Mouse (Mus musculus): ENCODE results near the gene Tbc1d13. TPM values are rescaled to one million over a fixed set of nuclear protein-coding genes. Genes with fewer than 3 reads are reported as not detected.
"Not testable (repeated sequence)": the region's sequence is repeated elsewhere in the genome, so short reads cannot be mapped to it uniquely, and the experiment has no call there.

The Tbc1d13 gene
- polyA plus RNA-seq, 1 experiment from 2014 or later = 18.7 TPM

DNA sequence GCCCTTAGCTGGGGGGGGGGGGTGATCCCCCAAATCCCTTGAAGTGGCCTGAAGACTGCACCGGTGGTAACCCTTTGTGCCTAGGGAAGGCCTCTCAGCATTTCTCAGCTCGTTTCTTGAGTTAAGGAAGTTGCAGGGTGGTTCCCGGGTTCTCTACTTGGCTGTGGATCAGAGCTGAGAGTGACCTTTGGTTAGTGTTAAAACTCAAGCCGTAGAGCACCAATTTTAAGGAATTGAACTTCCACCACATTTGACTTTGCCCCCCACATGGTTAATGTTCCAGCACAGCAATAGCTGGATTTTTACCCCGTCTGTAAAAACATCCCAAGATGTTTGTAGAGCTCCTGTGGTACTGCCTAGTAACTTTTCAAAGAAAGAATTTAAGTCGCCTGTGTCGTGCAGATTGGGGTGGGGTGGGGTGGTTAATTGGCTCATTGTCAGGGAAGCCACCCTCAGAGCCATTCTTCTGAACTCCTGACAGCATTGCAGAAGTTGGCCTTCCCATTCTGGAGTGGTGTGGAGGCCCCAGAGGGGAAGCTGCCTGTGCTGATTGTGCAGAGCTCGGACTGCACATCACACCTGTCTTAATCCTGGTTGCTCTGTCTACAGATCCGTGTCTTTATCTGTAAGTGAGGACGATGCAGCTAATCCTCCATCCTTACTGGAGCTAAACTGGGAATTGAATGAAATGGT is 1.5 kb downstream of the Tbc1d13 start:
- Histone ChIP-seq H3K27me3 (ENCODE audit: control insufficient read depth, insufficient read depth, low read length) (no peaks in the 10 kb centered on the region), H3K4me2 (replicated peaks) (peak overlapping the region; percentile 66), H3K4me1 (replicated peaks; ENCODE audit: control insufficient read depth, insufficient read depth, low read length) (peaks cover 14% of the 10 kb centered on the region; the same call in 1 of the 2 replicates), H3K4me3 (replicated peaks; ENCODE audit: low read length) (peak overlapping the region; percentile 76), H3K9me3 (ENCODE audit: control insufficient read depth, low read length) (no peaks in the 10 kb centered on the region), H3K36me3 (replicated peaks; ENCODE audit: control insufficient read depth, insufficient read depth) (peaks cover 44% of the 10 kb centered on the region), H3K27ac (no peak overlapping the region), H3K9ac (peak overlapping the region; percentile 82; the same call in 1 of the 2 replicates)
- no peak for ATAC-seq (ENCODE audit: low FRiP score)
- WGBS = 49% methylated on average over 10 of the region's 10 CpGs
- no peak for DNase-seq (ENCODE audit: low spot score)

DNA sequence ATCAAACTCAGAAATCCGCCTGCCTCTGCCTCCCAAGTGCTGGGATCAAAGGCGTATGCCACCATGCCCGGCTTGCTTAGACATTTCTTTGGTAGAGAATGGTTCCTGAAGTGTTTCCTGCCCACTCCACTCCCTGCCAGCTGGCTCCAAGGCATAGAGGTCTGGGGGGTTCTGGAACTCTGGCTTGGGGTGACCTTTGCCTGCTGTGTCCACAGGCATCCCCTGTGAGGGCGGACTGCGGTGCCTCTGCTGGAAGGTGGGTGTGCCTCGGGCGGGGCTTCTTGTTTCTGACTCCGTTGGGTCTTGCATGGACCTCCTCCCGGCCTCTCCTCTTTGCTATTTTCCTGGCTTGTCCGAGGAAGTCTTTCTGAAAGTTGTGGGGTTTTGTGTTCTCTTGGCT is 2.9 kb downstream of the Tbc1d13 start:
- H3K36me3 ChIP-seq (replicated peaks; ENCODE audit: control insufficient read depth, insufficient read depth) = peaks cover 58% of the 10 kb centered on the region
- H3K4me1 ChIP-seq (replicated peaks; ENCODE audit: control insufficient read depth, insufficient read depth, low read length) = peaks cover 14% of the 10 kb centered on the region; the same call in 1 of the 2 replicates
- H3K9ac ChIP-seq = no peak overlapping the region
- no peak overlapping the region for H3K27ac ChIP-seq
- H3K27me3 ChIP-seq (ENCODE audit: control insufficient read depth, insufficient read depth, low read length) = no peaks in the 10 kb centered on the region
- no peak overlapping the region for H3K4me2 ChIP-seq (replicated peaks)
- no peak overlapping the region for H3K4me3 ChIP-seq (replicated peaks; ENCODE audit: low read length)
- DNase-seq (ENCODE audit: low spot score) (no peak), ATAC-seq (ENCODE audit: low FRiP score) (no peak)
- no peaks in the 10 kb centered on the region for H3K9me3 ChIP-seq (ENCODE audit: control insufficient read depth, low read length)
- 89% methylated on average over 10 of the region's 10 CpGs for WGBS

DNA sequence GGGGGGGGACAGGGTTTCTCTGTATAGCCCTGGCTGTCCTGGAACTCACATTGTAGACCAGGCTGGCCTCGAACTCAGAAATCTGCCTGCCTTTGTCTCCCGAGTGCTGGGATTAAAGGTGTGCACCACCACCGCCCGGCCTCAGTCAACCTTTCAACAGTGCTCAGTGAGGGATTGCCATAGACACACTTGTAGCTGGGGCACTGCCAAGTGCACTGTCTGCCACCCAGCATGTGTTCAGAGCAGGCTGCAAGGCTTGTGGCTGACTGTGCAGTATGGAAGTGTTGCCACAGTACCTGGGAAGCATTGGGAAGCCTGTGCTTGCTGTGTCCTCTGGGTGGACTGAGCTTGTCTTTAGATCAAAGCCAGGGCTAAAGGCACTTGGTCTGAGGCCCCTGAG is 6.5 kb downstream of the Tbc1d13 start:
- H3K4me3 ChIP-seq (replicated peaks; ENCODE audit: low read length); H3K4me2 ChIP-seq (replicated peaks); ATAC-seq (ENCODE audit: low FRiP score); DNase-seq (ENCODE audit: low spot score); H3K4me1 ChIP-seq (replicated peaks; ENCODE audit: control insufficient read depth, insufficient read depth, low read length); H3K27ac ChIP-seq; H3K9ac ChIP-seq; H3K27me3 ChIP-seq (ENCODE audit: control insufficient read depth, insufficient read depth, low read length); H3K9me3 ChIP-seq (ENCODE audit: control insufficient read depth, low read length): not testable (repeated sequence)
- peaks cover 93% of the 10 kb centered on the region for H3K36me3 ChIP-seq (replicated peaks; ENCODE audit: control insufficient read depth, insufficient read depth)
- 88% methylated on average over 4 of the region's 4 CpGs for WGBS

DNA sequence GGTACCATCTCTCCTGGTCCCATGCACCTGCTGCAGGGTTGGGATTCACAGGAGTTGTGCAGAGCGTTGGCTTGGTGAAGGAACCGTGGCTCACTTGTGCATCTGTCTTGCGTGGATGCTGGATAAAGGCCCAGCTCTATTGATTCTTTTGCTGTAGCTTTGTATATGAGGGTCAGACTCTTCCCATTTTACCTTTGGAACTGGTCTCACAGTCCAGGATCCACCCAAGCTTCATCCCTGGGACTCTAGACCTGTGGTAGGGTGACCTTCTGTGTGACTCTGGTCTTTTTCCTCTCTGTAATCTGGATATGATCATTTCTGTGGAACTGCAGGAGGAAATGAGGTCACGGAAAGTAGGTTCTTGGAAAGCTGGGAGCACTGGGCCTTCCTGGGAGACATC is 10.9 kb downstream of the Tbc1d13 start:
- no peak overlapping the region for H3K4me3 ChIP-seq (replicated peaks; ENCODE audit: low read length)
- H3K4me1 ChIP-seq (replicated peaks; ENCODE audit: control insufficient read depth, insufficient read depth, low read length) = no peaks in the 10 kb centered on the region
- H3K9me3 ChIP-seq (ENCODE audit: control insufficient read depth, low read length) = no peaks in the 10 kb centered on the region
- WGBS = 98% methylated on average over 4 of the region's 4 CpGs
- H3K9ac ChIP-seq = no peak overlapping the region
- no peak overlapping the region for H3K4me2 ChIP-seq (replicated peaks)
- DNase-seq (ENCODE audit: low spot score) (no peak), ATAC-seq (ENCODE audit: low FRiP score) (no peak)
- H3K27me3 ChIP-seq (ENCODE audit: control insufficient read depth, insufficient read depth, low read length) = no peaks in the 10 kb centered on the region
- H3K36me3 ChIP-seq (replicated peaks; ENCODE audit: control insufficient read depth, insufficient read depth) = peaks cover 97% of the 10 kb centered on the region
- H3K27ac ChIP-seq = no peak overlapping the region

DNA sequence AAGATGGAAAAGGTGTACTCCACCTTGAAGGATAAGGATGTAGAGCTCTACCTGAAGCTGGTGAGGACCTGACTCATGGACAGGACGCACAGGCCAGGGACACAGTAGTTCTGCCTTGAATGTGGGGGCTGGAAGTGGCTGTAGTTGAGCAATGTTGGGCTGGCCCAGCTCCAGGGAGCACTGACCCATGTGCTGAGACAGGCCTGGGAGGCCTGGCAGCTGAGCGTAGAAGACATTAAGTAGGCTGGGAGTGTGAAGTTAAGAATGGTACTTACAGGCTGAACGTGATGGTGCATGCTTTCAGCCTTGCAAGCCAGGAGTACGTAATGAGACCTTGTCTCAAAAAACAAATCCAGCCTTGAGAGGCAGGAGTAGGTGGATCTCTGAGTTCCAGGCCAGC is 13.9 kb downstream of the Tbc1d13 start:
- H3K9ac ChIP-seq = no peak overlapping the region
- H3K4me3 ChIP-seq (replicated peaks; ENCODE audit: low read length) = no peak overlapping the region
- 94% methylated on average over 4 of the region's 4 CpGs for WGBS
- no peaks in the 10 kb centered on the region for H3K4me1 ChIP-seq (replicated peaks; ENCODE audit: control insufficient read depth, insufficient read depth, low read length)
- H3K36me3 ChIP-seq (replicated peaks; ENCODE audit: control insufficient read depth, insufficient read depth) = peaks cover 96% of the 10 kb centered on the region
- no peaks in the 10 kb centered on the region for H3K27me3 ChIP-seq (ENCODE audit: control insufficient read depth, insufficient read depth, low read length)
- DNase-seq (ENCODE audit: low spot score) = no peak
- H3K27ac ChIP-seq = no peak overlapping the region
- H3K4me2 ChIP-seq (replicated peaks) = no peak overlapping the region
- no peaks in the 10 kb centered on the region for H3K9me3 ChIP-seq (ENCODE audit: control insufficient read depth, low read length)
- ATAC-seq (ENCODE audit: low FRiP score) = no peak

DNA sequence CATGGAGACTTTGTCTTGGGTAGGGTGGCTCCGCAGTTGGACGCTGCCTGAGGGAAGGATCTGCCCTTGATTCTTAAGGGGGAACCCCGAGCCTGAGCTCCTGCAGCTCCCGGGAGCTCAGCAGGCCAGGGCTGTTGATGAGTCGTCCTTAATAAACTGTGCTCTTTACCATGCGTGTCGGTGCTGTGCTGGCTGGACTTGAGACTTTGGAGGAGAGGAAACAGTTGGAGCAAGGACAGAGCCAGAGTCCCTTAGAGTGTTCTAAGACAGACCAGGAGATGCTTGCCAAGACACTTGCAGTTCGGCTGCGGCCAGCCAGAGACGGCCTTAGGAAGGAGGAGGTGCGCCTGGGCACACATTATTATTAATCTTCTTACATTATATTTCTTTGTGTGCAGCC is 18.3 kb downstream of the Tbc1d13 start:
- DNase-seq (ENCODE audit: low spot score) (no peak), ATAC-seq (ENCODE audit: low FRiP score) (no peak)
- Histone ChIP-seq H3K9me3 (ENCODE audit: control insufficient read depth, low read length) (no peaks in the 10 kb centered on the region), H3K27me3 (ENCODE audit: control insufficient read depth, insufficient read depth, low read length) (no peaks in the 10 kb centered on the region), H3K4me3 (replicated peaks; ENCODE audit: low read length) (no peak overlapping the region), H3K27ac (no peak overlapping the region), H3K36me3 (replicated peaks; ENCODE audit: control insufficient read depth, insufficient read depth) (peaks cover 56% of the 10 kb centered on the region), H3K4me1 (replicated peaks; ENCODE audit: control insufficient read depth, insufficient read depth, low read length) (no peaks in the 10 kb centered on the region), H3K9ac (no peak overlapping the region), H3K4me2 (replicated peaks) (no peak overlapping the region)
- WGBS = 90% methylated on average over 11 of the region's 11 CpGs

DNA sequence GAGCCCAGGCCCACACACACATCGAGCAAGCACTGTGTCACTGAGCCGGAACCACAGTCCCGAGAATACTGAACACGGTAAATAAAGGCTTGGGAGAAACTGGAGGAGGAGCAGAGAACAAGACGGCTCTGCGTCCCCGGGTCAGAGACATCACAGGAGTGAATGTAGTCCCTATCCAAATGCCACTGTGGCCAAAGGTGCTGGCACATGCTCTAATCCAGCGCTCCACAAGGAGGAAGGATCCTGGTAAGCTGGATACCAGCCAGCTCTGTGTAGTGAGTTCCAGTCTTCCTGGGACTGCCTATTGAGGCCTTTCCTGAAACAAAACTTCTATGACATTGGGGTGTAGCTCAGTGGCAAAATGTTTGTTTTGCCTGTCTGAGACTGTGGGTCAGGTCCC is 19.1 kb downstream of the Tbc1d13 start:
- peaks cover 49% of the 10 kb centered on the region for H3K36me3 ChIP-seq (replicated peaks; ENCODE audit: control insufficient read depth, insufficient read depth)
- H3K9me3 ChIP-seq (ENCODE audit: control insufficient read depth, low read length) = no peaks in the 10 kb centered on the region
- H3K27me3 ChIP-seq (ENCODE audit: control insufficient read depth, insufficient read depth, low read length) = no peaks in the 10 kb centered on the region
- no peak overlapping the region for H3K9ac ChIP-seq
- 81% methylated on average over 8 of the region's 8 CpGs for WGBS
- no peaks in the 10 kb centered on the region for H3K4me1 ChIP-seq (replicated peaks; ENCODE audit: control insufficient read depth, insufficient read depth, low read length)
- ATAC-seq (ENCODE audit: low FRiP score) = no peak
- H3K4me3 ChIP-seq (replicated peaks; ENCODE audit: low read length) = no peak overlapping the region
- H3K27ac ChIP-seq = no peak overlapping the region
- no peak overlapping the region for H3K4me2 ChIP-seq (replicated peaks)
- DNase-seq (ENCODE audit: low spot score) = no peak

DNA sequence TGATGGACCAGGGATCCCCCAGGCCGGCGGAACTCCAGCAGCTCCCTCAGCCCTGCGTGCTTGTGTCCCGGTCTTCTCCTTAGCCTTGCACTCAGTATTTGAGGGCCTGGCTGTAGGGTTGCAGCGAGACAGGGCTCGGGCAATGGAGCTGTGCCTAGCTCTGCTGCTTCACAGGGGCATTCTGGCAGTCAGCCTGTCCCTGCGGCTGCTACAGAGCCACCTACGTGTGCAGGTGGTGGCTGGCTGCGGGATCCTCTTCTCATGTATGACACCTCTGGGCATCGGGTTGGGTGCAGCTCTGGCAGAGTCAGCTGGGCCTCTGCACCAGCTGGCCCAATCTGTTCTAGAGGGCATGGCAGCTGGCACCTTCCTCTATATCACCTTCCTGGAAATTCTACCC is 26.3 kb downstream of the Tbc1d13 start:
- H3K9me3 ChIP-seq (ENCODE audit: control insufficient read depth, low read length); ATAC-seq (ENCODE audit: low FRiP score); H3K4me2 ChIP-seq (replicated peaks); H3K4me1 ChIP-seq (replicated peaks; ENCODE audit: control insufficient read depth, insufficient read depth, low read length); H3K9ac ChIP-seq; H3K4me3 ChIP-seq (replicated peaks; ENCODE audit: low read length); H3K27me3 ChIP-seq (ENCODE audit: control insufficient read depth, insufficient read depth, low read length); H3K27ac ChIP-seq; H3K36me3 ChIP-seq (replicated peaks; ENCODE audit: control insufficient read depth, insufficient read depth); DNase-seq (ENCODE audit: low spot score): not testable (repeated sequence)
- WGBS = 70% methylated on average over 7 of the region's 10 CpGs

DNA sequence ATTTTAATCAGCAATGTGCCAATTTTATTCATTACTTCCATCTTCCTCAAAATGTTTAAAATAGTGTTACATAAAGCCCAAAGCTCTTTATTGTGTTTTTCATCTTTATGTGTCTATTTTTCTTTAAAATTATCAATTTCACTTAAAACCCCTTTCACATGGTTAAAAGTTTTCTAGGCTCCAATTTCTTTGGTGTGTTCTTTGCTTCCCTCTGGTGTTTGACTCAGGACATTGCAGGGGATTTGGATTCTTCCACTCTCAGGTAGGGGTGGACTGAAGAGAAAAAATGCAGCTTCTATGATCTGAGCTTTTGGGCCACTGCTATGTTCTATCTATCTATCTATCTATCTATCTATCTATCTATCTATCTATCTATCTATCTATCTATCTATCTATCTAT is 28.3 kb downstream of the Tbc1d13 start:
- Histone ChIP-seq H3K4me3 (replicated peaks; ENCODE audit: low read length) (no peak overlapping the region), H3K4me2 (replicated peaks) (no peak overlapping the region), H3K27ac (no peak overlapping the region), H3K27me3 (ENCODE audit: control insufficient read depth, insufficient read depth, low read length) (no peaks in the 10 kb centered on the region), H3K9ac (no peak overlapping the region), H3K36me3 (replicated peaks; ENCODE audit: control insufficient read depth, insufficient read depth) (no peaks in the 10 kb centered on the region), H3K4me1 (replicated peaks; ENCODE audit: control insufficient read depth, insufficient read depth, low read length) (no peaks in the 10 kb centered on the region), H3K9me3 (ENCODE audit: control insufficient read depth, low read length) (peaks cover 6% of the 10 kb centered on the region)
- no peak for ATAC-seq (ENCODE audit: low FRiP score)
- peak; percentile 89 for DNase-seq (ENCODE audit: low spot score)

Data from hindbrain, embryonic 14.5 days (tissue).